Mouse (Mus musculus) cerebellum, adult 2 months (tissue): ENCODE measurements around the gene Cerk.

ENCODE experiments used
- CTCF ChIP-seq: fragments of 200-500 bp; IDR thresholded peaks from 2 replicates; pipeline ENCODE4 v1.5.1; 2011; ENCODE audit warnings: low read depth, mild to moderate bottlenecking, control low read depth, low read length, moderate library complexity, borderline replicate concordance; ENCODE audit not compliant: insufficient read depth
- POLR2A ChIP-seq: fragments of 200-500 bp; IDR thresholded peaks from 2 replicates; pipeline ENCODE4 v1.6.1; 2011; ENCODE audit warnings: low read length, control low read depth, borderline replicate concordance; ENCODE audit not compliant: insufficient read depth

- no peak for TF ChIP-seq CTCF
- no peak for TF ChIP-seq POLR2A
Measured at GRCm38 (mm10) chr15:86231170-86231569, 45.2 kb upstream of the Cerk start.
